Mouse (Mus musculus): ENCODE measurements at regions not wholly inside any gene's neighbourhood (a gene's known extent, or its start where the extent isn't known, plus 50 kb on each side); places are given as distances from the start of the nearest gene placed in this dataset.

- Histone ChIP-seq H3K4me1 (ENCODE audit: control insufficient read depth, insufficient read depth, low read length) (no peaks in the 10 kb centered on the region), H3K9ac (replicated peaks; ENCODE audit: low read length) (no peak overlapping the region), H3K9me3 (replicated peaks; ENCODE audit: control insufficient read depth, low read length) (no peaks in the 10 kb centered on the region), H3K36me3 (replicated peaks; ENCODE audit: control insufficient read depth, insufficient read depth, low read depth, low read length) (no peaks in the 10 kb centered on the region), H3K27ac (replicated peaks; ENCODE audit: low read depth, low read length) (no peak overlapping the region), H3K4me3 (ENCODE audit: low read depth, low read length) (no peak overlapping the region), H3K4me2 (ENCODE audit: low read depth, low read length) (no peak overlapping the region), H3K27me3 (ENCODE audit: control insufficient read depth, insufficient read depth, low read length) (no peaks in the 10 kb centered on the region)
- WGBS = 87% methylated on average over 1 of the region's 1 CpGs
- DNase-seq (ENCODE audit: low spot score) = no peak
- ATAC-seq (replicated peaks; ENCODE audit: insufficient number of reproducible peaks, low FRiP score, low TSS enrichment, low read depth) = no peak
These were observed 301.1 kb upstream of the Rack1 start for GRCm38 (mm10) chr11:48499057-48499456.

GRCm38 (mm10) chr11:48488308-48488707 is 311.8 kb upstream of the Rack1 start:
- Histone ChIP-seq H3K9ac (replicated peaks; ENCODE audit: low read length) (no peak overlapping the region), H3K4me2 (ENCODE audit: low read depth, low read length) (no peak overlapping the region), H3K27ac (replicated peaks; ENCODE audit: low read depth, low read length) (no peak overlapping the region), H3K36me3 (replicated peaks; ENCODE audit: control insufficient read depth, insufficient read depth, low read depth, low read length) (no peaks in the 10 kb centered on the region), H3K4me1 (ENCODE audit: control insufficient read depth, insufficient read depth, low read length) (no peaks in the 10 kb centered on the region), H3K9me3 (replicated peaks; ENCODE audit: control insufficient read depth, low read length) (no peaks in the 10 kb centered on the region), H3K4me3 (ENCODE audit: low read depth, low read length) (no peak overlapping the region), H3K27me3 (ENCODE audit: control insufficient read depth, insufficient read depth, low read length) (no peaks in the 10 kb centered on the region)
- ATAC-seq (replicated peaks; ENCODE audit: insufficient number of reproducible peaks, low FRiP score, low TSS enrichment, low read depth) (no peak), DNase-seq (ENCODE audit: low spot score) (no peak)
- 71% methylated on average over 1 of the region's 1 CpGs for WGBS

DNA sequence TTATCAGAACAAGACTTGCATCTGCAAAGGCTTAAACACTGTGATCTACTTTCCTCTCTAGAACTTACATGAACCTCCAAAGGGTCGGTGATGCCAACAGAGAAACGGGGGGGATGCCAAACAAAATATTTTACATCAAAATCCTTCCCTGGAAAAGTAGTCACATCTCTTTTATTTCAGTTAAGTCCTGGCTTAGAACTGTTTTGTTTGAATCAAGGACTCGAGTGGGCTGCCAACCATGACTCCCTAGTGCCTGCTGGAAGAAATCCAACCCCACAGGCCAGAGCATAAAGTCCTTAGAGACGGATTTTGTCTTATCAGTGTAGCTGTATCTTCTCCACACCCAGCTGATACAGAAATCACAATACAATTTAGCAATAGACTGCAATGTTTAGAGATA is 336.1 kb upstream of the Rack1 start:
- H3K27ac ChIP-seq (replicated peaks; ENCODE audit: low read depth, low read length) = no peak overlapping the region
- H3K4me3 ChIP-seq (ENCODE audit: low read depth, low read length) = no peak overlapping the region
- no peaks in the 10 kb centered on the region for H3K9me3 ChIP-seq (replicated peaks; ENCODE audit: control insufficient read depth, low read length)
- no peak overlapping the region for H3K4me2 ChIP-seq (ENCODE audit: low read depth, low read length)
- H3K36me3 ChIP-seq (replicated peaks; ENCODE audit: control insufficient read depth, insufficient read depth, low read depth, low read length) = no peaks in the 10 kb centered on the region
- ATAC-seq (replicated peaks; ENCODE audit: insufficient number of reproducible peaks, low FRiP score, low TSS enrichment, low read depth) (no peak), DNase-seq (ENCODE audit: low spot score) (no peak)
- H3K27me3 ChIP-seq (ENCODE audit: control insufficient read depth, insufficient read depth, low read length) = no peaks in the 10 kb centered on the region
- WGBS = 59% methylated on average over 4 of the region's 4 CpGs
- H3K9ac ChIP-seq (replicated peaks; ENCODE audit: low read length) = no peak overlapping the region
- H3K4me1 ChIP-seq (ENCODE audit: control insufficient read depth, insufficient read depth, low read length) = no peaks in the 10 kb centered on the region

DNA sequence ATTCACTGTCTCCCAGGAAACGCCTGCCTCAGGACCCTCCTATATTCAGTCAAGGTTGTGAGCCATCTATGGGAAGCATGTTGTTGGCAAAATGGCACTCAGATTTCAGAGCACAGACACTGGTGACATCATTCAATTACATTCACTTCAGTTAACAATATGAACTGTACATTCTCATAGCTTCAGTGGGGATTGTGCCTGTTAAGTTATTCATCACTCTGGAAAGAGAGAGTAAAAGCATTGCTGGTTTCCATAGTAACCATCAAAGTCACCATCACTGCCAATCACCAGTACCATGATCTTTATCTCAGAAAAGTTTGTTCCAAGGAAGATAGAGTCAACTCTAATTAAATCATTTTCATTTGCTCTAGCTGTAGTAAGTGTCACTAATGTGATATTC is 350.2 kb upstream of the Rack1 start:
- H3K9me3 ChIP-seq (replicated peaks; ENCODE audit: control insufficient read depth, low read length) = no peaks in the 10 kb centered on the region
- H3K9ac ChIP-seq (replicated peaks; ENCODE audit: low read length) = no peak overlapping the region
- no peak overlapping the region for H3K27ac ChIP-seq (replicated peaks; ENCODE audit: low read depth, low read length)
- no peaks in the 10 kb centered on the region for H3K4me1 ChIP-seq (ENCODE audit: control insufficient read depth, insufficient read depth, low read length)
- no peaks in the 10 kb centered on the region for H3K27me3 ChIP-seq (ENCODE audit: control insufficient read depth, insufficient read depth, low read length)
- 88% methylated on average over 1 of the region's 1 CpGs for WGBS
- H3K4me3 ChIP-seq (ENCODE audit: low read depth, low read length) = no peak overlapping the region
- H3K36me3 ChIP-seq (replicated peaks; ENCODE audit: control insufficient read depth, insufficient read depth, low read depth, low read length) = no peaks in the 10 kb centered on the region
- ATAC-seq (replicated peaks; ENCODE audit: insufficient number of reproducible peaks, low FRiP score, low TSS enrichment, low read depth) (no peak), DNase-seq (ENCODE audit: low spot score) (no peak)
- no peak overlapping the region for H3K4me2 ChIP-seq (ENCODE audit: low read depth, low read length)

- Histone ChIP-seq H3K36me3 (replicated peaks; ENCODE audit: control insufficient read depth, insufficient read depth, low read depth, low read length) (no peaks in the 10 kb centered on the region), H3K4me2 (ENCODE audit: low read depth, low read length) (no peak overlapping the region), H3K4me1 (ENCODE audit: control insufficient read depth, insufficient read depth, low read length) (no peaks in the 10 kb centered on the region), H3K27me3 (ENCODE audit: control insufficient read depth, insufficient read depth, low read length) (no peaks in the 10 kb centered on the region), H3K4me3 (ENCODE audit: low read depth, low read length) (no peak overlapping the region), H3K27ac (replicated peaks; ENCODE audit: low read depth, low read length) (no peak overlapping the region), H3K9ac (replicated peaks; ENCODE audit: low read length) (no peak overlapping the region), H3K9me3 (replicated peaks; ENCODE audit: control insufficient read depth, low read length) (no peaks in the 10 kb centered on the region)
- ATAC-seq (replicated peaks; ENCODE audit: insufficient number of reproducible peaks, low FRiP score, low TSS enrichment, low read depth) (no peak), DNase-seq (ENCODE audit: low spot score) (no peak)
- WGBS = 66% methylated on average over 5 of the region's 5 CpGs
These were observed 357.4 kb upstream of the Rack1 start for GRCm38 (mm10) chr11:48442534-48443254.

DNA sequence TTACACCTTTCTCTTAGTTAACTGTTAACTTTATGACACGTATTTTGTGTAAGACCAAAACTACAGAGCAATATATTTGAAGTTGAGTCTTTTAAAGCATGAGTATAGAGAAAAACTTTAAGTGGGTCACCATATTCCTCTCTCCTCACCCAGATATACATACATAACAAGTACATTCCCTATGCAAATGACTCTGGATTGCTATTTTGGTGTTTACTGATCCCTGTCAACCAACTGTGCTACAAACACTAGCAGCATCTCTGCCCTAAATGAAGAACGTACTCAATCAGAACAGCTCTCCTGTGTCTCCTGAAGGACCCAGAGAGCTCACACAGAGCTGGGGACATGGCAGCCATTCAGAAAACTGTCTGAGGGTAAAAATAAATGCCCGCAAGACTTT is 363.4 kb upstream of the Rack1 start:
- DNase-seq (ENCODE audit: low spot score) (no peak), ATAC-seq (replicated peaks; ENCODE audit: insufficient number of reproducible peaks, low FRiP score, low TSS enrichment, low read depth) (no peak)
- H3K27ac ChIP-seq (replicated peaks; ENCODE audit: low read depth, low read length) = no peak overlapping the region
- 86% methylated on average over 3 of the region's 3 CpGs for WGBS
- no peak overlapping the region for H3K4me3 ChIP-seq (ENCODE audit: low read depth, low read length)
- no peaks in the 10 kb centered on the region for H3K36me3 ChIP-seq (replicated peaks; ENCODE audit: control insufficient read depth, insufficient read depth, low read depth, low read length)
- no peak overlapping the region for H3K4me2 ChIP-seq (ENCODE audit: low read depth, low read length)
- H3K9ac ChIP-seq (replicated peaks; ENCODE audit: low read length) = no peak overlapping the region
- H3K4me1 ChIP-seq (ENCODE audit: control insufficient read depth, insufficient read depth, low read length) = no peaks in the 10 kb centered on the region
- no peaks in the 10 kb centered on the region for H3K9me3 ChIP-seq (replicated peaks; ENCODE audit: control insufficient read depth, low read length)
- no peaks in the 10 kb centered on the region for H3K27me3 ChIP-seq (ENCODE audit: control insufficient read depth, insufficient read depth, low read length)

- H3K9ac ChIP-seq (replicated peaks; ENCODE audit: low read length) = no peak overlapping the region
- H3K4me2 ChIP-seq (ENCODE audit: low read depth, low read length) = no peak overlapping the region
- no peak overlapping the region for H3K27ac ChIP-seq (replicated peaks; ENCODE audit: low read depth, low read length)
- ATAC-seq (replicated peaks; ENCODE audit: insufficient number of reproducible peaks, low FRiP score, low TSS enrichment, low read depth) (no peak), DNase-seq (ENCODE audit: low spot score) (peak; percentile 13)
- H3K4me1 ChIP-seq (ENCODE audit: control insufficient read depth, insufficient read depth, low read length) = no peaks in the 10 kb centered on the region
- no peaks in the 10 kb centered on the region for H3K9me3 ChIP-seq (replicated peaks; ENCODE audit: control insufficient read depth, low read length)
- no peaks in the 10 kb centered on the region for H3K36me3 ChIP-seq (replicated peaks; ENCODE audit: control insufficient read depth, insufficient read depth, low read depth, low read length)
- no peaks in the 10 kb centered on the region for H3K27me3 ChIP-seq (ENCODE audit: control insufficient read depth, insufficient read depth, low read length)
- H3K4me3 ChIP-seq (ENCODE audit: low read depth, low read length) = no peak overlapping the region
These were observed 368.8 kb upstream of the Rack1 start for GRCm38 (mm10) chr11:48431316-48431715.

GRCm38 (mm10) chr11:48427423-48427822 is 372.7 kb upstream of the Rack1 start:
- H3K27me3 ChIP-seq (ENCODE audit: control insufficient read depth, insufficient read depth, low read length) = no peaks in the 10 kb centered on the region
- H3K9ac ChIP-seq (replicated peaks; ENCODE audit: low read length) = no peak overlapping the region
- 63% methylated on average over 2 of the region's 2 CpGs for WGBS
- H3K36me3 ChIP-seq (replicated peaks; ENCODE audit: control insufficient read depth, insufficient read depth, low read depth, low read length) = no peaks in the 10 kb centered on the region
- H3K4me2 ChIP-seq (ENCODE audit: low read depth, low read length) = no peak overlapping the region
- H3K9me3 ChIP-seq (replicated peaks; ENCODE audit: control insufficient read depth, low read length) = no peaks in the 10 kb centered on the region
- H3K4me1 ChIP-seq (ENCODE audit: control insufficient read depth, insufficient read depth, low read length) = no peaks in the 10 kb centered on the region
- DNase-seq (ENCODE audit: low spot score) (no peak), ATAC-seq (replicated peaks; ENCODE audit: insufficient number of reproducible peaks, low FRiP score, low TSS enrichment, low read depth) (no peak)
- no peak overlapping the region for H3K27ac ChIP-seq (replicated peaks; ENCODE audit: low read depth, low read length)
- H3K4me3 ChIP-seq (ENCODE audit: low read depth, low read length) = no peak overlapping the region

Measured in embryonic facial prominence, embryonic 11.5 days (tissue).